Mouse (Mus musculus) natural killer cell, adult 2 months (primary cell): ENCODE data around the gene Hoxd3.

Source experiments
- DNase-seq, 2 experiments: peaks; one replicate each; pipeline ENCODE4 v3.0.0; 2022; ENCODE audit warnings: low spot score in 2 of 2

Hoxd3 gene

DNA sequence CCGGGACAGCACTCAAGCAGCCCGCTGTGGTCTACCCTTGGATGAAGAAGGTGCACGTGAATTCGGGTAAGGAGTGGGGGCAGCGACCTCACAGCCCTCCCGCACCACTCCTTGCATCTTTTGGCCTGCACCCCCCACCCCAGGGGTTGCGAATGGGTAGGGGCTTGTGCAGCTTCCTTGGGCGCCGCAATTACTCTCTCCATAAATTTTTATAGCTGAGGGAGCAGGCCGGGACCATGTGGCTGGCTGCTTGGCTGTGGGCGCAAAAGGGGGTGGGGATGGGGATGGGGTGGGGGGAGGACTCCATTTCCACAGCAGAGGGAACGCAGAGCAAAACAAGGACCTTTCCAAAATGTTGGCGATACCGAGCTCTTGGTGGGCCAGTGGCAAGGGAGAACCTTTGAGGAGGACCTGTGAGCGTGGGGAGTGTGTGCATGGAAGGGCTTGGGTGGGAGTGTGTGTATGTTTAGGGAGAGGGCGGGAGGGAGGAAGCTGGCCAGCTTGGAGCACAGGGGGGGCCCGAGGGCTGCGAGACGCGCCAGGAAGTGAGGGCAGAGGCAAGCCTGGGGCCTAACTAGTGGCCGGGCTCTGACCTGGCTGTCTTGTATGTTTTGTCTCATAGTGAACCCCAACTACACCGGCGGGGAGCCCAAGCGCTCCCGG, 16.0 kb downstream of the Hoxd3 start:
- DNase-seq, result no peak

- no peak for DNase-seq
Observed at GRCm38 (mm10) chr2:74728303-74728680, 16.6 kb downstream of the Hoxd3 start.

DNA sequence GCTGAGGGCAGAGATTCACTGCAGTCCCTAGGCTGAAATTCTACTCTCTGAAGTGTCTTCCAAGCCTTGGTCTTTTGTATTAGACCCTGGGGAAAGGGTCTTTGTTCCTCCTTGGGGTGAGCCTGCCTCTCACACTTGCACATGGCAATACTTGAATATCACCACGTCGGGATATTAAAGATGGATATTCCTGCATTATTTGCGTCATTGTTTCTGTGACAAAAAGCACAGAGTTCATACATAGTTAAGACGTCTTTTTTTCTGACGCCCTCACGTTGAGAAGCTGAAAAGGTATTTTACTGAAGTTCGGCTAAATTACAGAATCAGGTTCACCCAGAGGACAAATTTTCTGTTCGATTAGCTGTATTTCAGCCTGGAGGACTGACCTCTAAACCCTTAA, 18.6 kb downstream of the Hoxd3 start:
- no peak for DNase-seq

GRCm38 (mm10) chr2:74731055-74731454, 19.3 kb downstream of the Hoxd3 start:
- no peak for DNase-seq

DNA sequence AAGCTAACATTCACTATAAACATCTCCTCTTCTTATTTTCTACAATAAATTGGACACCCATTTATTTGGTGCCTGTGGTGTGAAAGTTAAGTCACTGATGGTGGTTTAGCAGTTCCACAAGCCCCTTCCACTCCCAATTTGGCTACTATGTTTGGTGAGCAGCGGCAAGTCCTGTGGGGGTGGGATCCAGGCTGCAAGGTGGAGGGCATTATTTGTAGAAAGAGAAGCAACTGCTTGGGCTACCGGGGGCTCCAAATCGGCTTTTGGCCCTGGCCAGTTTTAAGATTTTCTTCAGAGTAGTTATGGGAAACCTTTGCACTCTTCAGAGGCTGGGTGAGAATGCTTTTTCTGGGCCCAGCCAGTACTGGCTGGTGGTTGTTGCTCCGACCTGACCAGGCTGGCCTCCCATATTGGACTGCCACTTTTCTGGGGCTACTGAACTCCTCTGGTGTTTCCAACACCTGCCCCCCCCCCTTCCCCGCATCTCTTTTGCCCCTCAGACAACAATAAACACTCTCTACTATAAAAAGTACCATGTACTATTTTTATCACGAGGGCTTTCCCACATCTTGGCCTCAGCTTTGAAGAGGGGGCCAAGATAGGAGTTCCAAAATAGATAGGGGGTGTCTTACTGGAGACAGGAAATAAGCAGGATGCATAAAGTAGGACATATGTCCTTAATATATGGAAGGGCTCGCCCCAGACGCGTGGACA, 20.2 kb downstream of the Hoxd3 start:
- DNase-seq, result no peak

DNA sequence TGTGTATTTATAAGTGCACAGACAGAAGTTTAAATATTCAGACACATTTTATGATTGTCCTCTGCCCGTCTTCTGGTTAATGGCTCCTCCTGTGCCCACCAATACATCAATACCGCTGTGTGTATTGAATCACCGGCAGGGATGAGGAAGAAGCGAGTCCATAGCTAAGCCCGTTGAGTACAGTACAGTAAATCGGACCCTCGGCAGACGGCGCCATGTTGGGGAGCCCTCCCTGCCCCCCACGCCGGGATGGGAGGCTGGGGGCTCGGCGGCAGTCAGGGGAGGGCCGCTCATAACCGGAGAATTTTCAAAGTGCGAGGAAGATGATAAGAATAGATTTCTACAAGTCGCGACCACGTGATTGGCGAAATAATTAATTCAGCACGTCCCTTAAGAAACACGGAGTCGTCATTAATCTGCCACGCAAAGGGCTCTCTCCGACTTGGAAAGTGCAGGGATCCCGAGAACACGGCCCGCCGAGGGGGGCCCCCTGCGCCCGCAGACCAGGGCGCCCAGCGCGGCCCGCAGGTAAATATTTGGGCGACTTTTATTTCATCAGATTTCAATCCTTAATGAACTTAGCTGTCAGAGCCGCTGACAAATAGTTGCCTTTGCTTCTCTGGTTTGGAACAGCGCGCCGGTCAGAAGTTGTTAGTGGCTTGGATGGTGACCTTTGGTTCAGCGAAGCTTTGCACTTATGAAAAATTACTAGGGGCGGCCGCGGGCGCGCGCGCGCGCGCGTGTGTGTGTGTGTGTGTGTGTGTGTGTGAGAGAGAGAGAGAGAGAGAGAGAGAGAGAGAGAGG, 21.0 kb downstream of the Hoxd3 start:
- DNase-seq, result no peak

- no peak for DNase-seq
Observed at GRCm38 (mm10) chr2:74733317-74733661, 21.6 kb downstream of the Hoxd3 start.

- no peak for DNase-seq
Observed at GRCm38 (mm10) chr2:74733765-74734164, 22.0 kb downstream of the Hoxd3 start.

DNA sequence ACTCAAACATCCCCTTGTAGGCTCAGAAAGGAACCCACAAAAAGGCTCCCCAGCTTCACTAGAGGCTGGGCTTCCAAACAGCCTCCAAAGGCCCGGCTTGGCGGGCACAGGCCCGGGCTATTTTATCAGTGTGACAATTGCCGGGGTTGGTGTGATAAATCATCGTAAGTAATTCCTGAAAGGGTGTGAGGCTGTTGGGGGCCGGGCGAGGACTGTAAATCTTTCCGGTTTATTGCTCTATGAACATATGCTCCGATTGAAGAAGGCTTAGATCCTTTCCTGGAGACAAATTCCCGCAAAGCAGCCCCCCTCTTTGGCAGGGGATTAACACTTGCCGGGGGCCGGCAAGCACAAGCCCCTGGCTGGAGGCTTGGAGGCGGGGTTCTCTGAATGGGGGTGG, 22.7 kb downstream of the Hoxd3 start:
- no peak for DNase-seq

GRCm38 (mm10) chr2:74734996-74735811, 23.5 kb downstream of the Hoxd3 start:
- DNase-seq, result no peak

- no peak for DNase-seq
Observed at GRCm38 (mm10) chr2:74735851-74736687, 24.3 kb downstream of the Hoxd3 start.

DNA sequence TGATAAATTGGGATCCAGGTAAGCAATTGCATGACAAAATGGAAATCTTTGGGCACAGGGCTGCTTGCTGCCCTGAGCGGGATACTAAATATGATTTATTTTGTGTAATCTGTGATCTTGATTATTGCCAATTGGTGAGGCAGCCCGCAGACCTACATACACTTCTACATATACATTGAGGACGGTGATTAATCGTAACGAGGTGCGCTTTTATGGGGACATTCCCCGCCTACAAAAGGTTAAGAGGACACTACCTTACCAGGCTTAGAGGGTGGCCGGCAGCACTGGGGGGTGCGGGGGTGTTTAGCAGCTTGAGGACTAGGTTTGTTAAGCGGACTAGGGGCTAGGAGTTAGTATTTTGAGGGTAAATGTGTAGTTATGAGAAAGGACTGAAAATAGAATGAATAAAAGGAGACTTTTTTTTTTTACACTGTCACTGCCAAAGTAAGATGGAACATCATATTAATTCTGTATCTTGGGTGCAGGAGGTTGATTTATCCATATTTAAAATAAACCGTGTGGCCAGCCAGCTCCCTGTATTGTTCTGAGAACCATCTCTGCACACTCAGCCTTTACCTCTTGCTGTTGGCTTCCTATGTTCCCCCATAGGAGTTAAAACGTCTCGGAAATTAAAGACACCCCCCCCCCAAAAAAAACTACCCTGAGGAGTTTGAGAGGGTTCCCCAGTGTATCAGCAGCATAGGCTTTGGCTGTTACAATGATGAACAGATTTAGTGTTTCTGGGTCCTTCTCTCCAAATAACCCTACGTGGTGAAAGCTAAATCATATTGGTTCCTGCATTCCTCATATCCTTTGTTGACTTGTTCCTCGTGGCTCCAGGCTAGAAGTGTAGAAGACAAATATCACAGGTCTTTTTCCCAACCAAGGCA, 25.2 kb downstream of the Hoxd3 start:
- DNase-seq, result no peak

DNA sequence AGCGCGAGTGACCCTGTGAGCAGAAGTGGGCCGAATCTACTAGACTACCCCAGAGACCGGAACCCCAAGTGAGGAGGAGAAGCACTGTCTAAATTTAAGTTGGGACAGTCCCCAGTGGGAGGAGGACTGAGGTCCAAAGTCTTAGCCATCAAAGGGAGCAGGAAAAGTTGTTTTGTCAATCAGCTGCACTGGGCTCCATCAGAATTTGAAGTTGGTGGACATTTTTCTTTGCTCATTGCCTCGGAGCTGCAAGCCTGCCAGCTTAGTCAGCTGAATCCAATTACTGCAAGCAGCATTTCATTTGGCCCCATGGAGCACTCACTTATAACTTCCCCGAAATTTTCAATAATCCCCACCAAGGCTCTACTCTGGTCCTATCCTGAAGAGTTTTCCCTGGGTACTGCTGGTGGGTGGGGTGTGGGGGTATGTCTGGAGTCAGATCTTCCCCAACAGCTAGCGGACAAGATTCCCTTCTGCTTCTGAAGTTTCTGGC, 25.9 kb downstream of the Hoxd3 start:
- DNase-seq, result no peak

- DNase-seq, result no peak
Observed at GRCm38 (mm10) chr2:74738623-74739475, 27.1 kb downstream of the Hoxd3 start.

DNA sequence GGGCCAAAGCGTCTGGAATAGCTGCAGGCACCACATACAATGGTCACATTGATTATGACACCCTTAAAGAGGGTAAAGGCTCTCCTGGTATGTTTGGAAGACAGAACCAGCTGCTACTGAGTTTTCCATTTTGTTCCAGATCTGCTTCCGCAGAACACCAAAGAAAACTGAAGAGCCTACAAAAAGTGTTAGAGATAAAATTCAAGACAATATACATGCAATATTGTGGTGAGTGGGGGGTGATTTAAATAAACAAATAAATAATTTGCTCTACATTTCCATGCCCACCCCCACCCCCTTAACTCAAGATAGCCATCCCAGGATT, 27.7 kb downstream of the Hoxd3 start:
- no peak for DNase-seq

DNA sequence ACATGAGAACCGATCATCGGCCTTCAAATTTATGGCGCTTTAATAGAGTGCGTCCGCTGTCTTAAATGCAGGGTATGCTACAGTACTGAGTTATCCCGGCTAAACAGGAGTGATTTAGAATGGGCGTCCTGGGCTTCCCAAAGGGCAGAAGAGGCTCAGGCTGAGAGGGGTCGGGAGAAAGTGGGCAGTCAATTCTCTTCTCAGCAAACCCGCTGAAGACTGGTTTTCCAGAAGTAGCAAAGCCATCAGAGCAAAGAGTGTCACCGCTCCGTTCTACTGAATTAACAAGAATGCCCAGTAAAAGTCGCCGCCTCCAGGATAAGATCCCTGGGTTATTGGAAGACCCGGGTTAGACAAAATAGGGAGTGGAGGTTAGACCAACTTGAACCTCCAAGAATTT, 28.1 kb downstream of the Hoxd3 start:
- no peak for DNase-seq

- DNase-seq, result no peak
Observed at GRCm38 (mm10) chr2:74740311-74741091, 28.8 kb downstream of the Hoxd3 start.

DNA sequence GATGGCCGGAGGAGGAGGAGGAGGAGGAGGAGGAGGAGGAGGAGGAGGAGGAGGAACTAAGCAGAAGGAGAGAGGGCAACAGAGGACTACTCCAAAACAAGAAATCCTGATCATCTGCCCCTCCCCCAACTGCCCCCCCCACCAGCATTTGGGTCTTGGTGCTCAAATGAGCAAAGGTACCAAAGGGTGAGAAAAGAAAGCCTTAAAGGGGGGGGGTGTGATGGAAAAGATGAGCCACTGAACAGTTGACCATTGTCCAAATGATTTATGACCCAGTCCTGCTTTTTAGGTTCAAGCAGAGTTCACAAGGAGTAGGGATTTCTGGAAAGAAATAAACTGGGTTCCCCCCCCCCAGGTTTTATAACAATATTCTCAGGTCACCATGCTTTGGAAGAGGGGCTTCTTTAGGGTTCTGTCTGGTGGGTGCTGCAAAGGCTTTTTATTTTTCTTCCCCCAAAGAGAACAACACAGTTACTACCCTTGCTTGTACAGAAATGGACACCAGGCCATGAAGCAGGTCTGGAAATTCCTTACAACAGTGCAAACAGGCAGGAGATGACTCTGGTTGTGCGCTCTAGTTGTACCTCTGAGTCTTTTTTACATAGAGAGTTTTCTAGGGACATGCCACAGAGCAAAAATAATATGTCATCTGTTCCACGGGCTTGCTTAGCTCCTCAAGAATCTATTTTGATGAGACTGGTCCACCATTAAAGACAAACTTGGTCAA, 29.7 kb downstream of the Hoxd3 start:
- no peak for DNase-seq
